Mouse (Mus musculus) stomach, postnatal 0 days (tissue): ENCODE results near the gene Fblim1. TPM values are rescaled to one million over a fixed set of nuclear protein-coding genes. Genes with fewer than 3 reads are reported as not detected.
A peak's percentile ranks its signal among the peaks of the same experiment; 100 is the strongest.
"Not testable (repeated sequence)": the region's sequence is repeated elsewhere in the genome, so short reads cannot be mapped to it uniquely, and the experiment has no call there.

Experiments
- ATAC-seq: fragments of 200-750 bp; cut with Nextera tagmentation; 2 replicates; pipeline ENCODE4 v1.8.0; 2017; ENCODE audit not compliant: low FRiP score, low TSS enrichment
- DNase-seq: peaks from one replicate; pipeline ENCODE4 v3.0.0-alpha.2; 2016; ENCODE audit warnings: low spot score
- H3K27ac ChIP-seq: fragments of 300-500 bp; sonication (generic); replicated peaks from 2 replicates; pipeline ENCODE4 v1.5.1; 2014; ENCODE audit warnings: mild to moderate bottlenecking, control low read depth
- H3K27me3 ChIP-seq: fragments of 300-500 bp; sonication (generic); 2 replicates; pipeline ENCODE4 v1.6.1; 2014; ENCODE audit warnings: low read length; ENCODE audit not compliant: control insufficient read depth, insufficient read depth
- H3K36me3 ChIP-seq: fragments of 300-500 bp; sonication (generic); 2 replicates; pipeline ENCODE4 v1.6.1; 2014; ENCODE audit warnings: low read length, mixed read lengths; ENCODE audit not compliant: control insufficient read depth, insufficient read depth
- H3K4me1 ChIP-seq: fragments of 300-500 bp; sonication (generic); replicated peaks from 2 replicates; pipeline ENCODE4 v1.6.1; 2014; ENCODE audit warnings: antibody characterized with exemption; ENCODE audit not compliant: control insufficient read depth, insufficient read depth
- H3K4me2 ChIP-seq: fragments of 300-500 bp; sonication (generic); replicated peaks from 2 replicates; pipeline ENCODE4 v1.6.1; 2014; ENCODE audit warnings: low read depth, mild to moderate bottlenecking, control low read depth, moderate library complexity
- H3K4me3 ChIP-seq: fragments of 300-500 bp; sonication (generic); 2 replicates; pipeline ENCODE4 v1.5.1; 2014; ENCODE audit warnings: low read depth, low read length, control low read depth
- H3K9ac ChIP-seq: fragments of 300-500 bp; sonication (generic); 2 replicates; pipeline ENCODE4 v1.6.1; 2014; ENCODE audit warnings: mild to moderate bottlenecking, low read length, control low read depth, mixed read lengths
- H3K9me3 ChIP-seq: fragments of 300-500 bp; sonication (generic); 2 replicates; pipeline ENCODE4 v1.6.1; 2016; ENCODE audit warnings: low read length; ENCODE audit not compliant: control insufficient read depth
- CTCF ChIP-seq: IDR thresholded peaks from 2 replicates; pipeline ENCODE4 v1.5.1; 2016; ENCODE audit warnings: antibody characterized with exemption, low read depth, mild to moderate bottlenecking, moderate library complexity
- EP300 ChIP-seq: optimal IDR thresholded peaks from 2 replicates; pipeline ENCODE3; 2016; ENCODE audit warnings: antibody characterized with exemption
- WGBS: fragments of 180-500 bp; shearing (Covaris S2); extraction: QIAGEN DNeasy Blood & Tissue Kit; methylation state at CpG from one replicate; pipeline ENCODE4 v1.1.7; 2014; 5-methylcytosine and 5-hydroxymethylcytosine counted together
- polyA plus RNA-seq: library from polyadenylated mRNA; unstranded; fragments of >200 nt; fragmentation: Nextera tagmentation; extraction: Ambion mirVana; gene quantifications from 2 replicates; pipeline ENCODE4 v1.2.1, GENCODE M21; 2015

Fblim1 gene
- polyA plus RNA-seq, 1 experiment from 2014 or later = 45.1 TPM

DNA sequence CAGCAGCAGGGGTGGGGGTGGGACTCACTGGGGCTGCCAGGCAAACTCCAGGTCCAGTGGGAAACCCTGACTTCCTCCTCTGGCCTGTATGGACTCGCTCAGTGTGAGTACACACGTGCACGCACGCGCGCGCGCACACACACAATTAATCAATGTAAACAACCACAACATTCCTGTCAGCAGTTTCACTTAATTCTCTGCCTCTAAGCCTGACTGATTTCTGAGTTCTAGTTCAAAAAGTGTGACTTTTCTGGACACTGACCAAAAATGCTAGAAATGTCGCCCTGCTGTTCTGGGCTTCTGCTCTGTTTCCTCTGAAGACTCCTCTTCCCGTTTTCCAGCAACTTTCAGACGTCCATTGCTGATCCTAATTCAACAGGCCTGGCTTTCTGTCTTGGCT, 43.6 kb downstream of the Fblim1 start:
- TF ChIP-seq EP300 (no peak), CTCF (no peak)
- no peaks in the 10 kb centered on the region for H3K36me3 ChIP-seq
- DNase-seq (no peak), ATAC-seq (no peak)
- no peak overlapping the region; the same call in 1 of the 2 replicates for H3K27ac ChIP-seq
- no peaks in the 10 kb centered on the region for H3K9me3 ChIP-seq
- H3K27me3 ChIP-seq = no peaks in the 10 kb centered on the region
- H3K4me3 ChIP-seq = no peak overlapping the region
- H3K9ac ChIP-seq = no peak overlapping the region
- whole genome bisulfite sequencing = 59% methylated on average over 11 of the region's 11 CpGs
- H3K4me2 ChIP-seq = no peak overlapping the region
- H3K4me1 ChIP-seq = no peaks in the 10 kb centered on the region

DNA sequence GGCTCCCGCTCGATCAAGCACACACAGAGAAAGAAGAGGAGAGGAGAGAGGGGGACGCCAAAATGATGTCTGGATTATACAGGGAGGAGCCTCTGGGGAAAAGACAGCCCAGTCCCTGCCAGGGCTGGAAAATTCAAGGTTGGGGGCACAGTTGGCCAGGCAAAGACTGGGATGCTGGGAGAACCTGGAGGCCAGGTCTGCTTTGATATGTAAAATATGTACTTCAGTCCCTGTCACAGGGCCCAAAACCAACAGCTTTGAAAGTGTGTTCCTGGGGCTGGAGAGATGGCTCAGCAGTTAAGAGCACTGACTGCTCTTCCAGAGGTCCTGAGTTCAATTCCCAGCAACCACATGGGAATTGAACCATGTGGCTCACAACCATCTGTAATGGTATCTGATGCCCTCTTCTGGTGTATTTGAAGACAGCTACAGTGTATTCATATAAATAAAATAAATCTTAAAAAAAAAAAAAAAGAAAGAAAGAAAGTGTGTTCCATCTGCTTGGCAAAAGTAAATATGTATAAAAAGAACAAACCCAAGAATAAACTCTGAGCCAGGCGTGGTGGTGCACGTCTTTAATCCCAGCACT, 44.5 kb downstream of the Fblim1 start:
- not testable (repeated sequence) for H3K9me3 ChIP-seq, H3K27me3 ChIP-seq, H3K9ac ChIP-seq, ATAC-seq, DNase-seq, H3K27ac ChIP-seq, H3K4me2 ChIP-seq, H3K36me3 ChIP-seq, H3K4me1 ChIP-seq, H3K4me3 ChIP-seq
- WGBS = 69% methylated on average over 5 of the region's 5 CpGs
- peak; percentile 37 for TF ChIP-seq CTCF

DNA sequence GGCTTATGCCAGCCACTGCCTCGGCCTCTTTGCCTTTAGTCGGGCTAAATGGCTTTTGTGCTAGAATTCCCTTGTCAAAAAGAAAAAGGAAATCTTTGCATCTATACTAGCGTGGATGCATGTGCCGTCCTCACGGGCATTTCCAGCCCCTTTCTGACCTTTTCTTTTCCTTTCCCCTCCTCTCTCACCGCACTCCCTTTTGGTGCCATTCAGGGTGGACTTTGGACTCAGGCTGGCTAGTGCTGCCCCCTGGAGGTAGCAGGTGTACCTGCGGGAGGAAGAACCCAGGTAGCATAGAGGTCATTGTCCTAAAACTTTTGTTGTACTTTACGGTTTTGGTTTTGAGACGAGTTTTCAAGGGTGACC, 46.0 kb downstream of the Fblim1 start:
- no peaks in the 10 kb centered on the region for H3K36me3 ChIP-seq
- peak; percentile 85 for DNase-seq
- H3K4me1 ChIP-seq = no peaks in the 10 kb centered on the region
- TF ChIP-seq EP300 (no peak), CTCF (peak; percentile 98)
- H3K27me3 ChIP-seq = no peaks in the 10 kb centered on the region
- WGBS = 3% methylated on average over 9 of the region's 9 CpGs
- H3K27ac ChIP-seq = peak overlapping the region; percentile 97
- ATAC-seq = peak; percentile 55
- peak overlapping the region; percentile 68 for H3K9ac ChIP-seq
- no peaks in the 10 kb centered on the region for H3K9me3 ChIP-seq
- peak overlapping the region; percentile 42 for H3K4me3 ChIP-seq
- H3K4me2 ChIP-seq = peak overlapping the region; percentile 84

DNA sequence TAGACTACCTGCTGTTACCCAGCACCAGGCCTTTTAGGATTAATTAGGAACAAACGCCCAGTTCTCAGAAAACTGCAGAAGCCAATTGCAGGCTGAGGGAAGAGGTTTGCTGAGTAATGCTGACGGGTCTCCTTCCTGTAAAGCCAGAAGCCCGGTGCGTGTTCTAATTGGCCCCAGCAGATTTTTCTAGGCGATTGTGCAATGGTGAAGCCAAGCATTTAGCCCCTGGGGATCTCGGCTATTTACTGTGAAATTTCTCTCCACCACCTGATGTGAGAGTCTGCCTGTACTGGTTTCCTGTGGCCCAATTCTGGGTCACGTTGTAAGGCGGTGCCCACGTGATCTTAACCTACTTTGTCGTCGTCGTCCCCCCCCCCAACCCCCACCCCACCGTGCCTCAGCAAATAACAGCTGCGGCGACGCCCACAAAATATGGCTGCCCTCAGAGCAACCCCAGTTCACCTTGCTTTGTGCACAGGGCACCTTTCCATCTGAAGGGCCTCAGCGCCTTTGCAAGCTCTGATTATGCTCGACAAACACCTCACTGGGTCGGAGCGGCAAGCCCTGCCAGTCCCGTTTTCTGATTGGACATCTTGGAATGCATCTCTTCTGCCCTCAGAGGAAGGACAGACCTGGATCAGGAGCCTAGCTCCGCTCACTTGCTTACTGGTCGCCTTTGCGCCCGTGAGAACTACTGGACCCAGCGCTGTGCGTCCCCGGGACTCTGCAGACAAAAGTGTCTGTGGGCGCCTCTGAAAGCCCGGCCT, 46.6 kb downstream of the Fblim1 start:
- H3K27me3 ChIP-seq = no peaks in the 10 kb centered on the region
- peak overlapping the region; percentile 42 for H3K4me3 ChIP-seq
- H3K9ac ChIP-seq = peak overlapping the region; percentile 68
- peak; percentile 84 for ATAC-seq
- peak; percentile 87 for DNase-seq
- H3K4me2 ChIP-seq = peak overlapping the region; percentile 84
- peak overlapping the region; percentile 97 for H3K27ac ChIP-seq
- H3K4me1 ChIP-seq = no peaks in the 10 kb centered on the region
- no peaks in the 10 kb centered on the region for H3K9me3 ChIP-seq
- TF ChIP-seq EP300 (no peak), CTCF (no peak)
- H3K36me3 ChIP-seq = no peaks in the 10 kb centered on the region
- 1% methylated on average over 30 of the region's 30 CpGs for WGBS

DNA sequence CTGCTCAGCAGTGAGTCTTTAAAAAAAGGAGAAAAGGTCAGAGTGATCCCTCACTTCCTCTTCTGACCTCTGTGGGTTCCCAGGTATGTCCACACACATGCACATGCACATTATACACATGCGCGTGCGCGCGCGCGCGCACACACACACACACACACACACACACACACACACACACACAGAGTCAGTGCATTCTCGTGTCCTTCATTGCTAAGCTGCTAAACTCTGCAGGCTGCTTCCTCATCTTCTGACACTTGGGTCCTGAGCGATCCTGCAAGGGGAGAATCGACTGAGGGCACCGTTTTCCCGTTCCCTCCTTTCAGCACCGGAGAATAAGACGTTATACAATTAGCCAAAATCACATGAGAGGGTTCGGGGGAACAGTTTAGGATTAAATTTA, 47.2 kb downstream of the Fblim1 start:
- DNase-seq (peak; percentile 70), ATAC-seq (peak; percentile 51)
- no peaks in the 10 kb centered on the region for H3K9me3 ChIP-seq
- H3K4me2 ChIP-seq = peak overlapping the region; percentile 84
- no peaks in the 10 kb centered on the region for H3K36me3 ChIP-seq
- peak overlapping the region; percentile 68; the same call in 1 of the 2 replicates for H3K9ac ChIP-seq
- H3K4me3 ChIP-seq = peak overlapping the region; percentile 42
- TF ChIP-seq EP300 (no peak), CTCF (no peak)
- H3K27me3 ChIP-seq = no peaks in the 10 kb centered on the region
- H3K27ac ChIP-seq = peak overlapping the region; percentile 97
- no peaks in the 10 kb centered on the region for H3K4me1 ChIP-seq
- WGBS = 19% methylated on average over 16 of the region's 16 CpGs

DNA sequence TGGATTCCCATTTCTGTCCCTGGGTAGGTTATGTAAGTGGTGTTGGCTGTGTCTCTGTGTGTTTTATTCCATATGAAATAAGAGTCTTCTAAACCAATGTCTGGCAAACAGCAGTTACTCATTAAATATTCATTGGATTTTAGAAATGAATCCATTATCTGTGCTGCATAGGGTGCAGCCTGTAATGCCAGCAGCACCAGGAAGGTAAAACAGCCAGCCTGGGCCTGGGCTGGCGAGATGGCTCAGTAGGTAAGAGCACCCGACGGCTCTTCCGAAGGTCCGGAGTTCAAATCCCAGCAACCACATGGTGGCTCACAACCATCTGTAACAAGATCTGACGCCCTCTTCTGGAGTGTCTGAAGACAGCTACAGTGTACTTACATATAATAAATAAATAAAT, 49.7 kb downstream of the Fblim1 start:
- not testable (repeated sequence) for DNase-seq, H3K9ac ChIP-seq, H3K4me3 ChIP-seq, ATAC-seq, H3K27me3 ChIP-seq, H3K27ac ChIP-seq, H3K36me3 ChIP-seq, H3K4me1 ChIP-seq, H3K4me2 ChIP-seq, H3K9me3 ChIP-seq
- WGBS = 88% methylated on average over 6 of the region's 6 CpGs

DNA sequence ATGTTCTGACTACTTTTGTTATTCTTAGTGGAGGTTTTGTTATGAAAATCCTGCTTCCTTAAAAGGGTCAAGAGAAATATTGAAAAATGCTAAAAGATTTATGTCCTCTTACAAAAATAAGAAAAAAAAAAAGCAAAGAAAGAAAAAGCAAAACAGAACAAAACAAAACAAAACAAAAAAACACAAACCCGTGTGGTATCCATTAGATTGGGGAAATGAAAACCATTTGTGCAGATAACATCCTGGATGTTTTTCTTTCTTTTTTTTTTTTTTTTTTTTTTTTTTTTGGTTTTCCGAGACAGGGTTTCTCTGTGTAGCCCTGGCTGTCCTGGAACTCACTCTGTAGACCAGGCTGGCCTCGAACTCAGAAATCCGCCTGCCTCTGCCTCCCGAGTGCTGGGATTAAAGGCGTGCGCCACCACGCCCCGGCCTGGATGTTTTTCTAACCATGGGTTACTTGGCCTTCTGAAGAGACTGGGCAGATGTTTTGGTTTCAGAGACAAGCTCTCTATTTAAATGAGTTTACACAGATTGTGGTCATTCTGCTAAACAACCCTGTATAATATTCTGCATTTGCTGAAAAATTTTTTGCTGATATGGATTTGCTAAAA, 51.5 kb downstream of the Fblim1 start:
- H3K36me3 ChIP-seq, DNase-seq, H3K27me3 ChIP-seq, H3K4me3 ChIP-seq, H3K27ac ChIP-seq, H3K9me3 ChIP-seq, ATAC-seq, H3K4me1 ChIP-seq, H3K9ac ChIP-seq, H3K4me2 ChIP-seq: not testable (repeated sequence)
- 90% methylated on average over 7 of the region's 9 CpGs for WGBS
